Mouse (Mus musculus): Measurements from ENCODE around the gene Madcam1.

- TF ChIP-seq CTCF (IDR thresholded peaks at IDR 0.05; ENCODE audit: low read depth), result 0 out of 2 replicates have a peak, but pooled peaks have one; percentile 18
- no peak for TF ChIP-seq EP300 (IDR thresholded peaks at IDR 0.05; ENCODE audit: low read depth)
These were observed 7.7 kb downstream of the Madcam1 start for GRCm38 (mm10) chr10:79672088-79672455.
